Mouse (Mus musculus): ENCODE results near the gene Ttc36. TPM values are rescaled to one million over a fixed set of nuclear protein-coding genes. Genes with fewer than 3 reads are reported as not detected.
A peak's percentile ranks its signal among the peaks of the same experiment; 100 is the strongest.
"Not testable (repeated sequence)": the region's sequence is repeated elsewhere in the genome, so short reads cannot be mapped to it uniquely, and the experiment has no call there.

Gene Ttc36
- polyA plus RNA-seq, 1 experiment from 2014 or later: 0.56 TPM

DNA sequence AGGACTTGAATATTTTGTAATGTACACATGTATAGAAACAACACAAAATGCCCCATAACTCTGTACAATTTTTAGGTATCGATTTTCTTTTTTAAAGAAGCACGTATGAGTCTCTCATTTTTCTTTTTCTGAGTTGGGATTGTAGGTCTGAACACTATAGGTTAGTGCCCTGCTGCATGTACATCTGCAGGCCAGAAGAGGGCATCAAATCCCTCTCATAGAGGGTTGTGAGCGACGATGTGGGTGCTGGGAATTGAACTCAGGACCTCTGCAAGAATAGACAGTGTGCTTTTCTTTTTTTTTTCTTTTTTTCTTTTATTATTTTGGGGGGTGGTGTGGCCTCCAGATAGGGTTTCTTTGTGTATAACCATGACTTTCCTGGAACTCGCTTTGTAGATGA, 31.5 kb downstream of the Ttc36 start:
- H3K9ac ChIP-seq: no peak overlapping the region
- 87% methylated on average over 5 of the region's 5 CpGs for WGBS
- no peak overlapping the region for H3K4me3 ChIP-seq
- H3K36me3 ChIP-seq: peaks cover 16% of the 10 kb centered on the region
- no peaks in the 10 kb centered on the region for H3K9me3 ChIP-seq
- ATAC-seq (ENCODE audit: insufficient number of reproducible peaks, low FRiP score, low TSS enrichment, low read depth): no peak
- no peak overlapping the region for H3K27ac ChIP-seq
- H3K27me3 ChIP-seq: no peaks in the 10 kb centered on the region
- H3K4me2 ChIP-seq: no peak overlapping the region
- peaks cover 11% of the 10 kb centered on the region for H3K4me1 ChIP-seq

DNA sequence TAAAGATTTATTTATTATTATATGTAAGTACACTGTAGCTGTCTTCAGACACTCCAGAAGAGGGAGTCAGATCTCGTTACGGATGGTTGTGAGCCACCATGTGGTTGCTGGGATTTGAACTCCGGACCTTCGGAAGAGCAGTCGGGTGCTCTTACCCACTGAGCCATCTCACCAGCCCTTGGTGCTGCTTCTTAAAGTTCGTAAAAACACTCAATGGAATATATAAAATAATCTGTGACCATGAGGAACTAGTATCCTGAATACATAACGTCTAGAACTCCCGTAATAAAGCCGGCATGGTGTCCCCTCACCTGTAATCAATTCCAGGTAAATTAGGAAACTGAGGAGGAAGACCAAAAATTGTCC, 34.9 kb downstream of the Ttc36 start:
- H3K27ac ChIP-seq: not testable (repeated sequence)

DNA sequence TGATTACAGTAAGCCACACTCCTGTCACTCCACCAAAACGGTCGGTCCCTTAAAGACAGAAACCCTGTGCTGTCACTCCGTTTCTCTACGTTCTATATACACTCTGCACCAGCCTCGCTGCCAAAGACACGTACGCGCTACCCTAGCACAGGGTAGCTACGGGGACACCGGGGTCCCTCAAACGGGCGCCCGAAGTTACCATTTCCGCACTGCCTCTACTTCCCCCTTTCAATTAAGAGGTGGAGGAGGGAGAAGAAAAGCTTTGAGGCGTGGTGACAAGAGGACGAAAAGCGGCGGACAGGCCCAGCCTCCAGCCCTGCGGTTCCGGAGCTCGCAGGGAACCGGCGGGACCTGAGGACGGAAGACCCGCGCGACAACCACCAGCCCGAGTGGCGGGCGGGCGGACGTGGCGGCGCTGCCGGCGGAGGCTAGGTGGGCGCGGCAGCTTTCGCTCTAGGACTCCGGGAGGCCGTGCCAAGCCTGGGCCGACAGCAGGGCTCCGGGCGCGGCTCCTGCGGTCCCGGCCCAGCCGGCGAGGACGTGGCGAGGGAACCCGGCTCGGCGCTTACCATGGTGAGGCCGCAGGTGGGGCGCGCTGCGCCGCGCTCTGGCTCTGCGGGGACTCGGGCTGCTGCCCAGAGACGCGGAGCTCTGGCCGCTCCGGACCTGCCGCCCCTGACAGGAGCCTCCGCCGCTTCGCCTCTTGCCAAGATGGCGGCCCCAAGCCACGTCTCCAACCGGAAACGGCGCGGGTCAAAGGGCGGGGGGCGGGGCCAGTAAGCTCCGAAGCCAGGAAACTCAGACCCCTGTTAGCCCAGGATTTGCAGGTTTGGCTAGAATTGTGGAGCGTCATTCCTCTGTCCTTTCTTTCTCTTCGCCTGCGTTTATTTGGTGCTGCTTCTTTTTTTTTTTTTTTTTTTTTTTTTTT, 35.5 kb downstream of the Ttc36 start, which contains the start of the genes Arcn1 and Ift46:
TSS of gene Arcn1 (minus strand) at position 745 of the 928 bp plus-strand sequence.
TSS of gene Ift46 (plus strand) at position 808 of the 928 bp plus-strand sequence.
- peak; percentile 88 for ATAC-seq (ENCODE audit: insufficient number of reproducible peaks, low FRiP score, low TSS enrichment, low read depth)
- under 1% methylated on average over 82 of the region's 82 CpGs for WGBS
- H3K27me3 ChIP-seq: no peaks in the 10 kb centered on the region
- peak within 1 kb of the TSS; percentile 99 for H3K9ac ChIP-seq
- H3K9me3 ChIP-seq: no peaks in the 10 kb centered on the region
- peaks cover 17% of the 10 kb centered on the region for H3K4me1 ChIP-seq
- no peaks in the 10 kb centered on the region for H3K36me3 ChIP-seq
- peak within 1 kb of the TSS; percentile 99 for H3K27ac ChIP-seq
- H3K4me3 ChIP-seq: peak within 1 kb of the TSS; percentile 95
- H3K4me2 ChIP-seq: peak within 1 kb of the TSS; percentile 49

More for the DNA sequence above, 34.9 kb downstream of the Ttc36 start:
- H3K4me3 ChIP-seq: peak overlapping the region; percentile 95
- WGBS: 42% methylated on average over 7 of the region's 9 CpGs
- H3K27me3 ChIP-seq; ATAC-seq (ENCODE audit: insufficient number of reproducible peaks, low FRiP score, low TSS enrichment, low read depth); H3K9me3 ChIP-seq; H3K36me3 ChIP-seq; H3K9ac ChIP-seq: not testable (repeated sequence)
- peak overlapping the region; percentile 49 for H3K4me2 ChIP-seq
- H3K4me1 ChIP-seq: peaks cover 17% of the 10 kb centered on the region

DNA sequence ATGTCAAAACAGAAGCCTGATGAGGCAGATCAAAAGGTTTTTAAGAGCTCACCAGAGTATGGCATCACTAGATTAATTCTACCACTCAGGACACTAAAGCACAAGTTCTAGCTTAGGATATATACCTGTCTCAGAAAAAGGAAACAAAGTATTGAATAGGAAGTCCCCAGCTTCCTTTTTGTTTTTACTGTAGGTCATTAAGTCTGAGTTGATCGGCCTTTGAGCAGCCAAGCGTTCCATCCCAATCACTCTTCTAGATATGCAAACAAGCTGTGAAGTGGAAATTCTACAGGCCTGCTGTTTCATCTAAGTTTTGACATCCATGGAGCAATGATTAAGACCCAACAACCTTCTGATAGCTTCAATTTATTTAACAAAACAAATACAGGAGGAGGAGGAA, 42.0 kb downstream of the Ttc36 start:
- no peak for ATAC-seq (ENCODE audit: insufficient number of reproducible peaks, low FRiP score, low TSS enrichment, low read depth)
- H3K36me3 ChIP-seq: peaks cover 30% of the 10 kb centered on the region
- H3K4me2 ChIP-seq: no peak overlapping the region
- H3K9ac ChIP-seq: no peak overlapping the region
- H3K27me3 ChIP-seq: no peaks in the 10 kb centered on the region
- no peak overlapping the region for H3K4me3 ChIP-seq
- H3K9me3 ChIP-seq: no peaks in the 10 kb centered on the region
- WGBS: 89% methylated on average over 2 of the region's 2 CpGs
- H3K27ac ChIP-seq: no peak overlapping the region
- peaks cover 10% of the 10 kb centered on the region for H3K4me1 ChIP-seq

Other genes starting within 250 kb of the Ttc36 start
- gene Cxcr5, start 241.2 kb downstream of the Ttc36 start, polyA plus RNA-seq (2015; fragmentation: Nextera tagmentation; extraction: Ambion mirVana): 0.24 and 0.46 TPM in 2 replicates
- 17.7 and 18.4 TPM in 2 replicates for gene Ddx6, start 198.2 kb downstream of the Ttc36 start, polyA plus RNA-seq (2015; fragmentation: Nextera tagmentation; extraction: Ambion mirVana)
- not detected in 2 replicates for gene Treh, start 129.8 kb downstream of the Ttc36 start, polyA plus RNA-seq (2015; fragmentation: Nextera tagmentation; extraction: Ambion mirVana)
- gene Phldb1, start 67.9 kb downstream of the Ttc36 start, polyA plus RNA-seq (2015; fragmentation: Nextera tagmentation; extraction: Ambion mirVana): 37.8 and 39.2 TPM in 2 replicates
- 221 and 223 TPM in 2 replicates for gene Arcn1, start 35.2 kb downstream of the Ttc36 start, polyA plus RNA-seq (2015; fragmentation: Nextera tagmentation; extraction: Ambion mirVana)
- gene Ift46, start 35.2 kb downstream of the Ttc36 start, polyA plus RNA-seq (2015; fragmentation: Nextera tagmentation; extraction: Ambion mirVana): 106 and 117 TPM in 2 replicates
- gene Tmem25, start 3.8 kb downstream of the Ttc36 start, polyA plus RNA-seq (2015; fragmentation: Nextera tagmentation; extraction: Ambion mirVana): 2.3 and 2.6 TPM in 2 replicates
- gene Kmt2a, start 78.2 kb upstream of the Ttc36 start, polyA plus RNA-seq (2015; fragmentation: Nextera tagmentation; extraction: Ambion mirVana): 12.4 and 13.7 TPM in 2 replicates
- gene Atp5l, start 117.7 kb upstream of the Ttc36 start, polyA plus RNA-seq (2015; fragmentation: Nextera tagmentation; extraction: Ambion mirVana): 568 and 652 TPM in 2 replicates
- gene Ube4a, start 162.5 kb upstream of the Ttc36 start, polyA plus RNA-seq (2015; fragmentation: Nextera tagmentation; extraction: Ambion mirVana): 23.9 and 24.8 TPM in 2 replicates
- 0.51 and 0.76 TPM in 2 replicates for gene Cd3g, start 177.4 kb upstream of the Ttc36 start, polyA plus RNA-seq (2015; fragmentation: Nextera tagmentation; extraction: Ambion mirVana)
- 0.28 TPM in 1 of 2 replicates, not detected in the other for gene Cd3d, start 178.7 kb upstream of the Ttc36 start, polyA plus RNA-seq (2015; fragmentation: Nextera tagmentation; extraction: Ambion mirVana)
- 0.38 and 0.45 TPM in 2 replicates for gene Cd3e, start 206.6 kb upstream of the Ttc36 start, polyA plus RNA-seq (2015; fragmentation: Nextera tagmentation; extraction: Ambion mirVana)
- gene Mpzl2, start 236.7 kb upstream of the Ttc36 start, polyA plus RNA-seq (2015; fragmentation: Nextera tagmentation; extraction: Ambion mirVana): 41.0 and 46.0 TPM in 2 replicates